Mouse (Mus musculus): Measurements from ENCODE around the gene Dock1. TPM values are rescaled to one million over a fixed set of nuclear protein-coding genes. Genes with fewer than 3 reads are reported as not detected.

Dock1 gene
- polyA plus RNA-seq, 1 experiment from 2014 or later: 17.8 TPM

- Histone ChIP-seq H3K4me3 (ENCODE audit: low read length) (peak overlapping the region; percentile 64), H3K27me3 (ENCODE audit: control insufficient read depth, insufficient read depth, low read length) (0 out of 2 replicates have a peak, but pooled peaks cover 2% of the 10 kb centered on the region), H3K4me2 (ENCODE audit: low read depth, low read length) (peak overlapping the region; percentile 83), H3K9me3 (replicated peaks; ENCODE audit: control insufficient read depth, low read length) (no peaks in the 10 kb centered on the region), H3K9ac (ENCODE audit: low read length) (peak overlapping the region; percentile 84), H3K4me1 (ENCODE audit: control insufficient read depth, insufficient read depth, low read length) (peaks cover 20% of the 10 kb centered on the region), H3K36me3 (ENCODE audit: control insufficient read depth, insufficient read depth) (no peaks in the 10 kb centered on the region), H3K27ac (ENCODE audit: low read length) (peak overlapping the region; percentile 74)
- 2% methylated on average over 28 of the region's 28 CpGs for WGBS
- ATAC-seq (replicated peaks; ENCODE audit: extremely low read depth, insufficient read depth, low FRiP score): peak; percentile 23
Measured at GRCm38 (mm10) chr7:134671003-134671461, 578 bp downstream of the Dock1 start.

DNA sequence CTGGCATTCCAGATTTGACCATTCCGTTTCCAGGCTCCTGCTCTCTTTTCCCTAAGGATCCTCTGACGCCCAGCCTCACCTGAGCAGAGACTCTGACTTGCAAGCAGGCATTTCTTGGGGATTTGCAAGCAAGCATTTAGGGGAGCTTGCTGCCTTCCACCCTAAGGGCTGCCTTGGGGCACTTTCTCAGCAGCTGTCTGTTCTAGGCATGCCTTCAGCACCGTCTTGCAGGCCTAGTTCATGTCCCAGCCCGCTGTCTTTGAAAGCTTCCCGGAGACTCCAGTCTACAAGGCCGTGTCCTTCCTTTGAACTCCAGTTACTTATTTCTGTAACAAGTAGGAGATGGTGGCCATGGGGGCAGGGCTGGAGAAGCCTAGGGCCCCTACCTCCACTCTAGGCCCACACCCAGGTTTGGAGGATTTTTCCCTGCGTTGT, 1.0 kb downstream of the Dock1 start:
- peak overlapping the region; percentile 83 for H3K4me2 ChIP-seq (ENCODE audit: low read depth, low read length)
- no peak for ATAC-seq (replicated peaks; ENCODE audit: extremely low read depth, insufficient read depth, low FRiP score)
- H3K36me3 ChIP-seq (ENCODE audit: control insufficient read depth, insufficient read depth): no peaks in the 10 kb centered on the region
- peaks cover 20% of the 10 kb centered on the region for H3K4me1 ChIP-seq (ENCODE audit: control insufficient read depth, insufficient read depth, low read length)
- WGBS: 33% methylated on average over 7 of the region's 7 CpGs
- H3K9me3 ChIP-seq (replicated peaks; ENCODE audit: control insufficient read depth, low read length): no peaks in the 10 kb centered on the region
- H3K27ac ChIP-seq (ENCODE audit: low read length): peak overlapping the region; percentile 74
- 0 out of 2 replicates have a peak, but pooled peaks cover 2% of the 10 kb centered on the region for H3K27me3 ChIP-seq (ENCODE audit: control insufficient read depth, insufficient read depth, low read length)
- H3K9ac ChIP-seq (ENCODE audit: low read length): peak overlapping the region; percentile 84
- H3K4me3 ChIP-seq (ENCODE audit: low read length): peak overlapping the region; percentile 64

- H3K4me2 ChIP-seq (ENCODE audit: low read depth, low read length): no peak overlapping the region
- 80% methylated on average over 5 of the region's 5 CpGs for WGBS
- ATAC-seq (replicated peaks; ENCODE audit: extremely low read depth, insufficient read depth, low FRiP score): no peak
- H3K9ac ChIP-seq (ENCODE audit: low read length): no peak overlapping the region
- H3K27ac ChIP-seq (ENCODE audit: low read length): no peak overlapping the region
- H3K4me3 ChIP-seq (ENCODE audit: low read length): no peak overlapping the region
- H3K9me3 ChIP-seq (replicated peaks; ENCODE audit: control insufficient read depth, low read length): no peaks in the 10 kb centered on the region
- peaks cover 20% of the 10 kb centered on the region for H3K4me1 ChIP-seq (ENCODE audit: control insufficient read depth, insufficient read depth, low read length)
- H3K27me3 ChIP-seq (ENCODE audit: control insufficient read depth, insufficient read depth, low read length): 0 out of 2 replicates have a peak, but pooled peaks cover 2% of the 10 kb centered on the region
- no peaks in the 10 kb centered on the region for H3K36me3 ChIP-seq (ENCODE audit: control insufficient read depth, insufficient read depth)
Measured at GRCm38 (mm10) chr7:134673135-134673534, 2.7 kb downstream of the Dock1 start.

- Histone ChIP-seq H3K9ac (ENCODE audit: low read length) (no peak overlapping the region), H3K27me3 (ENCODE audit: control insufficient read depth, insufficient read depth, low read length) (0 out of 2 replicates have a peak, but pooled peaks cover 2% of the 10 kb centered on the region), H3K27ac (ENCODE audit: low read length) (0 out of 2 replicates have a peak overlapping the region, but pooled peaks have one; percentile 31), H3K4me1 (ENCODE audit: control insufficient read depth, insufficient read depth, low read length) (peaks cover 24% of the 10 kb centered on the region), H3K9me3 (replicated peaks; ENCODE audit: control insufficient read depth, low read length) (no peaks in the 10 kb centered on the region), H3K36me3 (ENCODE audit: control insufficient read depth, insufficient read depth) (no peaks in the 10 kb centered on the region), H3K4me3 (ENCODE audit: low read length) (no peak overlapping the region), H3K4me2 (ENCODE audit: low read depth, low read length) (0 out of 2 replicates have a peak overlapping the region, but pooled peaks have one; percentile 4)
- ATAC-seq (replicated peaks; ENCODE audit: extremely low read depth, insufficient read depth, low FRiP score): no peak
- 65% methylated on average over 9 of the region's 9 CpGs for WGBS
Measured at GRCm38 (mm10) chr7:134673952-134674351, 3.5 kb downstream of the Dock1 start.

DNA sequence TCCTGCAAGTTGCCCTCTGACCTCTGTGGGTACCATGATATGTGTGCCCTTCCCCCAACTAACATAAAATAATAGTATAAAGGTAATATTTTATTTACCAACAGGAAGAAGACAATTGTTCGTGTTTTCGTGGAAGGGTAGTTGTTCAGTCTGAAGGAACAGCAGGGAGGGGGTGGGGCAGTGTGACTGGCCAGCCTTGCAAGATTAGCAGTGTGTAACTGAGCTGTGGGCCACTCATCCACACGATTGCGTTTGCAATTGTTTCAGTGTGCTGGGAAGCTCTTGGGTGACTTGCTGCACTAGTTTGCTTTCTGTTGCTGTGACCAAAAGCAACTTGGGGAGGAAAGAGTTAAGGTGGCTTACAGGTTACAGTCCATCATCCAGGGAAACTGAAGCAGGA, 7.4 kb downstream of the Dock1 start:
- no peak for ATAC-seq (replicated peaks; ENCODE audit: extremely low read depth, insufficient read depth, low FRiP score)
- Histone ChIP-seq H3K36me3 (ENCODE audit: control insufficient read depth, insufficient read depth) (no peaks in the 10 kb centered on the region), H3K4me2 (ENCODE audit: low read depth, low read length) (no peak overlapping the region), H3K9ac (ENCODE audit: low read length) (no peak overlapping the region), H3K9me3 (replicated peaks; ENCODE audit: control insufficient read depth, low read length) (no peaks in the 10 kb centered on the region), H3K27ac (ENCODE audit: low read length) (no peak overlapping the region), H3K4me3 (ENCODE audit: low read length) (no peak overlapping the region), H3K27me3 (ENCODE audit: control insufficient read depth, insufficient read depth, low read length) (no peaks in the 10 kb centered on the region), H3K4me1 (ENCODE audit: control insufficient read depth, insufficient read depth, low read length) (peaks cover 14% of the 10 kb centered on the region)
- WGBS: 60% methylated on average over 4 of the region's 4 CpGs

- Histone ChIP-seq H3K27me3 (ENCODE audit: control insufficient read depth, insufficient read depth, low read length) (no peaks in the 10 kb centered on the region), H3K9me3 (replicated peaks; ENCODE audit: control insufficient read depth, low read length) (no peaks in the 10 kb centered on the region), H3K4me1 (ENCODE audit: control insufficient read depth, insufficient read depth, low read length) (peaks cover 7% of the 10 kb centered on the region; the same call in 1 of the 2 replicates), H3K36me3 (ENCODE audit: control insufficient read depth, insufficient read depth) (no peaks in the 10 kb centered on the region), H3K4me2 (ENCODE audit: low read depth, low read length) (no peak overlapping the region), H3K9ac (ENCODE audit: low read length) (peak overlapping the region; percentile 13; the same call in 1 of the 2 replicates), H3K27ac (ENCODE audit: low read length) (peak overlapping the region; percentile 57), H3K4me3 (ENCODE audit: low read length) (no peak overlapping the region)
- ATAC-seq (replicated peaks; ENCODE audit: extremely low read depth, insufficient read depth, low FRiP score): peak; percentile 20; the same call in 1 of the 2 replicates
- WGBS: 58% methylated on average over 13 of the region's 13 CpGs
Measured at GRCm38 (mm10) chr7:134679314-134680158, 9.1 kb downstream of the Dock1 start.

DNA sequence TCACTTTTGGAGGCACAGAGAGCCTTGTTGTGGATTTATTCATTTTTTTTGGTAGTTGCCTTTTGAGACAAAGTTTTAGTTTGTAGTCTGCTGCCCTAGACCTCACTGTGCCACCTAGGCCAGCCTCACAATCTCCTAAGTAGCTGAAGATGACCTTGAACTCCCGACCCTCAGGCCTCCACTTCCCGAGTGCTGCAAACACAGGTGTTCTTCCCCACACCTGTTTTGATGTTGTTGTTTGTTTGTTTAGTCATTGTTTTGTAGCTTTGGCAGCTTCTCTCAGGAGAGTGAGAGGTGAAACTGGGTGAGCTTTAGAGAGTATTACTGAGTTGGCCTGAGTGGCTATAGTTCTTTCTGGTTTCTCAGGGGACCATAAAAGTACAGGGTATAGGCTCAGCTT, 9.7 kb downstream of the Dock1 start:
- Histone ChIP-seq H3K27me3 (ENCODE audit: control insufficient read depth, insufficient read depth, low read length) (no peaks in the 10 kb centered on the region), H3K27ac (ENCODE audit: low read length) (peak overlapping the region; percentile 57; the same call in 1 of the 2 replicates), H3K4me1 (ENCODE audit: control insufficient read depth, insufficient read depth, low read length) (peaks cover 7% of the 10 kb centered on the region; the same call in 1 of the 2 replicates), H3K9ac (ENCODE audit: low read length) (no peak overlapping the region), H3K36me3 (ENCODE audit: control insufficient read depth, insufficient read depth) (no peaks in the 10 kb centered on the region), H3K4me2 (ENCODE audit: low read depth, low read length) (no peak overlapping the region), H3K9me3 (replicated peaks; ENCODE audit: control insufficient read depth, low read length) (no peaks in the 10 kb centered on the region), H3K4me3 (ENCODE audit: low read length) (no peak overlapping the region)
- no peak for ATAC-seq (replicated peaks; ENCODE audit: extremely low read depth, insufficient read depth, low FRiP score)
- 64% methylated on average over 2 of the region's 2 CpGs for WGBS

DNA sequence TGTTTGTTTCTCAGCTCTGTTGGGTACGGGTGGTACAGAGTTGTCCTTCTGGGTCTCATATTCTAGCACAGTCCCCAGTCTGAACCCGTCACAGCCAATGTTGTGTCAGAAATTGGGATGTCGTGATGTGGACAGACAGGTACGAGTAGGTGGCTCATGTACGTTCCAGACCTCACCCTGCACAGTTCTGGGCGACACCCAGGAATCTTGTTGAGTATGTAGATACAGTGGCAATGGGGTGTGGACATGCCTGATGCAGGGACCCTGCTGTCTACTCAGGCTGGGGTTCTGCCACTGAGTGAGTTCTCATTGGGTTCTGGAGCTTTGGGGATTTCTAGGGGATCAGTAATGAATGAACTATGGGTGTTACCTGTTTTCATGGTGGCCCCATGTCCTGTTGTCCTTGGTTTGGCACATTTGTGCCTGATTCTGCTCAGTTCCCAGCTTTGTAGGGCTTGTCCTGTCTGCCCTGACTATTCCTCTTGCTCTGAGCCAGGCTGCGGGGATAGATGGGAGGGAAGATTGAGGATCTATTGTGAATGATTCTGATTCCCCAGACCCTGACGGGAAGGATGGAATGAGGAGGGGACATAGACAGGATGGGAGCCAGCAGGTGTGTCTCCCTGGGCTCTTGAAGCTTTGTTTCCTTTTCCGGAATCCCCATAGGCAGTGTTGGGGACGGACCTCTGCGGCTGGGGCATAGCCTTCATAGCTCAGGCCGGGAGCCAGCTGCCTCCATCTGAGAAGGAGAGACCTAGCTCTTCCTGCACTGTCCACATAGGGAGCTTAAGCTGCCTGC, 11.5 kb downstream of the Dock1 start:
- ATAC-seq (replicated peaks; ENCODE audit: extremely low read depth, insufficient read depth, low FRiP score): no peak
- Histone ChIP-seq H3K4me2 (ENCODE audit: low read depth, low read length) (no peak overlapping the region), H3K9ac (ENCODE audit: low read length) (no peak overlapping the region), H3K27ac (ENCODE audit: low read length) (no peak overlapping the region), H3K9me3 (replicated peaks; ENCODE audit: control insufficient read depth, low read length) (no peaks in the 10 kb centered on the region), H3K36me3 (ENCODE audit: control insufficient read depth, insufficient read depth) (no peaks in the 10 kb centered on the region), H3K4me3 (ENCODE audit: low read length) (no peak overlapping the region), H3K27me3 (ENCODE audit: control insufficient read depth, insufficient read depth, low read length) (no peaks in the 10 kb centered on the region), H3K4me1 (ENCODE audit: control insufficient read depth, insufficient read depth, low read length) (peaks cover 7% of the 10 kb centered on the region; the same call in 1 of the 2 replicates)
- WGBS: 78% methylated on average over 12 of the region's 12 CpGs
